Mouse (Mus musculus) midbrain, embryonic 11.5 days (tissue): ENCODE results near the gene Rell1. TPM values are rescaled to one million over a fixed set of nuclear protein-coding genes. Genes with fewer than 3 reads are reported as not detected.

Experiments
- ATAC-seq: fragments of 200-750 bp; cut with Nextera tagmentation; 2 replicates; pipeline ENCODE4 v1.8.0; 2017; ENCODE audit warnings: moderate TSS enrichment, moderate library complexity; ENCODE audit not compliant: low FRiP score
- DNase-seq: peaks from one replicate; pipeline ENCODE4 v3.0.0; 2015; ENCODE audit warnings: low spot score; ENCODE audit errors: missing footprints
- H3K27ac ChIP-seq: fragments of 300-500 bp; sonication (generic); 2 replicates; pipeline ENCODE4 v1.5.1; 2014; ENCODE audit warnings: low read depth, low read length
- H3K27me3 ChIP-seq: fragments of 300-500 bp; sonication (generic); 2 replicates; pipeline ENCODE4 v1.6.1; 2014; ENCODE audit warnings: mild to moderate bottlenecking, low read length, moderate library complexity, mixed read lengths; ENCODE audit not compliant: control insufficient read depth, insufficient read depth
- H3K36me3 ChIP-seq: fragments of 300-500 bp; sonication (generic); 2 replicates; pipeline ENCODE4 v1.6.1; 2014; ENCODE audit warnings: mild to moderate bottlenecking, low read length, moderate library complexity, mixed read lengths; ENCODE audit not compliant: control insufficient read depth, insufficient read depth
- H3K4me1 ChIP-seq: fragments of 300-500 bp; sonication (generic); 2 replicates; pipeline ENCODE4 v1.6.1; 2014; ENCODE audit warnings: low read length; ENCODE audit not compliant: control insufficient read depth, insufficient read depth
- H3K4me2 ChIP-seq: fragments of 300-500 bp; sonication (generic); 2 replicates; pipeline ENCODE4 v1.6.1; 2014; ENCODE audit warnings: mild to moderate bottlenecking, moderate library complexity
- H3K4me3 ChIP-seq: fragments of 300-500 bp; sonication (generic); 2 replicates; pipeline ENCODE4 v1.5.1; 2014; ENCODE audit warnings: low read depth, low read length
- H3K9ac ChIP-seq: fragments of 300-500 bp; sonication (generic); 2 replicates; pipeline ENCODE4 v1.6.1; 2014; ENCODE audit warnings: low read length
- H3K9me3 ChIP-seq: fragments of 300-500 bp; sonication (generic); 2 replicates; pipeline ENCODE4 v1.6.1; 2016; ENCODE audit warnings: low read length; ENCODE audit not compliant: control insufficient read depth
- WGBS: fragments of 180-500 bp; shearing (Covaris S2); extraction: QIAGEN DNeasy Blood & Tissue Kit; methylation state at CpG from one replicate; pipeline ENCODE4 v1.1.7; 2014; 5-methylcytosine and 5-hydroxymethylcytosine counted together
- polyA plus RNA-seq: library from polyadenylated mRNA; unstranded; fragments of >200 nt; fragmentation: Nextera tagmentation; extraction: Ambion mirVana; gene quantifications from 2 replicates; pipeline ENCODE4 v1.2.1, GENCODE M21; 2014

Gene Rell1
- polyA plus RNA-seq, 1 experiment from 2014 or later, result 8.4 TPM

DNA sequence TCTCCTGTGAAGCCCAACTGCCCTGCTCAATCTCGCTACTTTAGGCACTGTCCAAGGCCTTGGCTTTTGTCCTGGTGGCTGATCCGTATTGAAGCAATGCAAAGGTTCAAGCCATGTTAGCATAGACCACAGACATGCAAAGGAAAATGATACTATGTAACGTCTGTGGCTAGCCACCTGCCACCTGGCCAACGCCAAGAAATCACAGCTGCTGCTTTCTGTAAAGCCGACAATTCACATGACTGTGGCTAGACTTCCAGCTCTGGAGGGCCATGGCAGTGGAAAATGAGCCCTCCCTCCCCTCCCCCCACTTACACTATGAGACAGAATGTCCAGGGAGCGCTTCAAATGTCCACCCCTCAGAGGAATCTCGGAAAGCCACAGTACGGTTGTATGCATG is 11.1 kb downstream of the Rell1 start:
- H3K4me1 ChIP-seq, result no peaks in the 10 kb centered on the region
- no peak overlapping the region for H3K9ac ChIP-seq
- H3K4me2 ChIP-seq, result no peak overlapping the region
- no peak for DNase-seq
- H3K27ac ChIP-seq, result no peak overlapping the region
- H3K4me3 ChIP-seq, result no peak overlapping the region
- 90% methylated on average over 8 of the region's 8 CpGs for WGBS
- H3K36me3 ChIP-seq, result no peaks in the 10 kb centered on the region
- no peaks in the 10 kb centered on the region for H3K27me3 ChIP-seq
- no peaks in the 10 kb centered on the region for H3K9me3 ChIP-seq
- ATAC-seq, result no peak

DNA sequence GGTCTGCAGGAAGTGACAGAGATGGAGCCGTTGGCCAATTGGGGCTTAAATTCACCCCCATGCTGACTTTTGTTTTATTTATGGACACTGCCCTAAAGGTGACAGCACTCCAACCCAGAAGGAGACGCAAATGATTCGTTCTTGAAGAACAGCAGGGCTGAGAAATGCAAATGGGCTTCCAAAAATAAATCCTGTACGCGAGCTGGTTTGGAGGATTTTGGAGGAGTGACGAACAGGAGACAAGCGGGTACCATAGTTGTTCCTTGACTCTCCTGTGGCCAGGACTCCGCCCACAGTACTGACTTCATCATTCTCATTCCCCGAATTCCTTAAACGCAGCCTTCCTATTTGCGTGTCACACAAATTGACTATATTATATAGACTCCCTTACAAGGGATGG is 12.3 kb downstream of the Rell1 start:
- H3K9me3 ChIP-seq, result no peaks in the 10 kb centered on the region
- WGBS, result 92% methylated on average over 11 of the region's 11 CpGs
- ATAC-seq (no peak), DNase-seq (no peak)
- H3K27ac ChIP-seq, result no peak overlapping the region
- H3K36me3 ChIP-seq, result no peaks in the 10 kb centered on the region
- no peak overlapping the region for H3K4me2 ChIP-seq
- no peaks in the 10 kb centered on the region for H3K4me1 ChIP-seq
- H3K4me3 ChIP-seq, result no peak overlapping the region
- H3K9ac ChIP-seq, result no peak overlapping the region
- no peaks in the 10 kb centered on the region for H3K27me3 ChIP-seq

DNA sequence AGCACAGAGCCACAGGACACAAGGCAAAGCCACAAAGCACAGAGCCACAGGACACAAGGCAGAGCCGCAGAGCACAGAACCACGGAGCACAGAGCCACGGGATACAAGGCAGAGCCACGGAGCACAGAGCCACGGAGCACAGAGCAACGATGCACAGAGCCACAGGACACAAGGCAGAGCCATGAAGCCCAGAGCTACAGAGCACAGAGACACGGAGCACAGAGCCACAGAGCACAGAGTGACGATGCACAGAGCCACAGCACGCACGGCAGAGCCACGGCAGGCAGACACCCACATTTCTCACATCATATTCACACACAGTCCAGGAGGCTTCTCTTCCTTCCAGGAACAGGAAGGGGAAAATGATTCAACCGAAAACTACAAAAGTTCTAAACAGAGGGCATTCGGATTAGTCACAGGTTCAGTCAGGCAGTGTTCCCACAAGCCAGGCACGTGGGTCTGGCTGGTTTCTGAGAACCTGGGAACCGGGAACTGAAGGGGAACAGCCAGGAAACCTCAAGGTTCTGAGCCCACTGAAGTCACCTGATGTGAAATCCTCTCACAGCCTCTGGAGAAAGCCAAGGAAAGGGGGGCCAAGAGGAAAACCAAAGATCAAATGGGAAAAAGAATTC is 15.2 kb downstream of the Rell1 start:
- no peak for DNase-seq
- H3K9ac ChIP-seq, result no peak overlapping the region
- WGBS, result 92% methylated on average over 15 of the region's 15 CpGs
- ATAC-seq, result no peak
- no peak overlapping the region for H3K4me2 ChIP-seq
- H3K4me1 ChIP-seq, result peaks cover 5% of the 10 kb centered on the region; the same call in 1 of the 2 replicates
- H3K9me3 ChIP-seq, result no peaks in the 10 kb centered on the region
- H3K4me3 ChIP-seq, result no peak overlapping the region
- H3K27me3 ChIP-seq, result no peaks in the 10 kb centered on the region
- H3K36me3 ChIP-seq, result no peaks in the 10 kb centered on the region
- H3K27ac ChIP-seq, result no peak overlapping the region

DNA sequence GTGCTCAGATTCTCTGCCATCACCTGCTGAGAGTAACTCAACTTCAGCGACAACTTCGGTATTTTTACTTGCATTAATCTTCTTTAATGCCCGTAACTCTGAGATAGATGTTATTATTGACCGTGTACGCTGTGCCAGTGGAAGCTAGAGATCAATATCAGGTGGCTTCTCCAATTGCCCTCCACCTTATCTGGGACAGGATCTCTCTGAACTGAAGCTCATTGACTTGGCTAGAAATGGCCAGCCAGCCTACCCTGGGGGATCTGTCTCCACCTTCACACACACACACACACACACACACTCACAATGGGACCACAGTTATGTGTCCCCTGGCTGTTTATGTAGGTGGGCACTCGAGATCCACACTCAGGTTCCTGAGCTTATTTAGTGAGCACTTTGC is 16.7 kb downstream of the Rell1 start:
- 88% methylated on average over 6 of the region's 6 CpGs for WGBS
- H3K9ac ChIP-seq, result no peak overlapping the region
- H3K27ac ChIP-seq, result no peak overlapping the region
- no peaks in the 10 kb centered on the region for H3K36me3 ChIP-seq
- peaks cover 5% of the 10 kb centered on the region; the same call in 1 of the 2 replicates for H3K4me1 ChIP-seq
- ATAC-seq (no peak), DNase-seq (no peak)
- no peaks in the 10 kb centered on the region for H3K9me3 ChIP-seq
- no peak overlapping the region for H3K4me3 ChIP-seq
- H3K4me2 ChIP-seq, result no peak overlapping the region
- H3K27me3 ChIP-seq, result no peaks in the 10 kb centered on the region

GRCm38 (mm10) chr5:63951421-63951911 is 17.2 kb downstream of the Rell1 start:
- WGBS, result 88% methylated on average over 11 of the region's 11 CpGs
- no peak overlapping the region for H3K4me2 ChIP-seq
- H3K27ac ChIP-seq, result no peak overlapping the region
- no peaks in the 10 kb centered on the region for H3K36me3 ChIP-seq
- no peak overlapping the region for H3K9ac ChIP-seq
- H3K4me3 ChIP-seq, result no peak overlapping the region
- ATAC-seq, result no peak
- H3K9me3 ChIP-seq, result no peaks in the 10 kb centered on the region
- no peaks in the 10 kb centered on the region for H3K27me3 ChIP-seq
- H3K4me1 ChIP-seq, result peaks cover 5% of the 10 kb centered on the region; the same call in 1 of the 2 replicates
- DNase-seq, result no peak

DNA sequence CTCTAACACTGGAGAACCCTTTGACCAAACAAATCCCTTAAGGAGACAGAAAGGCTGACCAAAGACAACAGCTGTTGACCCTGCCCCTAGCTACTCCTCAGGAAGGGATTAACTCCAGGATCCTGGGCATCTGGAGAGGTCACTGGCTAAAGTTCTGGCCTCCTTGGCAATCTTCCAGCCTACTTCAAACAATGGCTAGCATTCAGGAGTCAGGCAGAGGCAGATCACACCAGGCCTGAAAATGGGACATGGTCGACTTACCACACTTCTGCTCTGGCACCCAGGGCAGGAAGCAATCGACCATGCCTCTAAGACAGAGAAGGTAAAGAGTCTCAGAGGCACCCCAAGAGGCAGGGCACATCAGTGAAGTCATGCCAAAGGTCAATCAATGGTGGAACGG is 19.5 kb downstream of the Rell1 start:
- Histone ChIP-seq H3K9me3 (no peaks in the 10 kb centered on the region), H3K27me3 (no peaks in the 10 kb centered on the region), H3K4me2 (no peak overlapping the region), H3K36me3 (no peaks in the 10 kb centered on the region), H3K4me1 (peaks cover 5% of the 10 kb centered on the region; the same call in 1 of the 2 replicates), H3K4me3 (no peak overlapping the region), H3K9ac (no peak overlapping the region), H3K27ac (no peak overlapping the region)
- DNase-seq (no peak), ATAC-seq (peak; percentile 34)
- WGBS, result 16% methylated on average over 3 of the region's 3 CpGs

DNA sequence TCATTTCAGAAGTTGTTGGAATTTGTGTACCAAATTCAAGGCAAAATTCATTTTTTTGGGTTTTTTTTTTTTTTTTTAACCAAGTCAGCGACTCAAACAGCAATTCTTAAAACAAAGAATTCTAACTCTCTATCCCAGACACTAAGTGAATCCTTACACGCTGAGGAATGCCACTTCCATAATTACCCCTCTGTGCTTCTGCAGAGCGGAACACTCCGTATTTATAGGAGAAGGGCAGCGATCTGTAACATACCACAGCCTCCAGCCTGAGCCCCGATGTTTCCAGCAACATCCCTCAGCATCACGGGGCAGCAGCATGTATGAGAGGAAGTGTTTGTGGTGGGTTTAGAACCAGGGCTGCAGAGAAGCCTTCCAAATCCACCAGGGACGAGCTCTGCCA is 21.2 kb downstream of the Rell1 start:
- Histone ChIP-seq H3K27ac (no peak overlapping the region), H3K9me3 (no peaks in the 10 kb centered on the region), H3K36me3 (no peaks in the 10 kb centered on the region), H3K4me1 (peaks cover 5% of the 10 kb centered on the region; the same call in 1 of the 2 replicates), H3K27me3 (no peaks in the 10 kb centered on the region), H3K4me3 (no peak overlapping the region), H3K4me2 (no peak overlapping the region), H3K9ac (no peak overlapping the region)
- ATAC-seq (no peak), DNase-seq (no peak)
- 67% methylated on average over 8 of the region's 8 CpGs for WGBS

DNA sequence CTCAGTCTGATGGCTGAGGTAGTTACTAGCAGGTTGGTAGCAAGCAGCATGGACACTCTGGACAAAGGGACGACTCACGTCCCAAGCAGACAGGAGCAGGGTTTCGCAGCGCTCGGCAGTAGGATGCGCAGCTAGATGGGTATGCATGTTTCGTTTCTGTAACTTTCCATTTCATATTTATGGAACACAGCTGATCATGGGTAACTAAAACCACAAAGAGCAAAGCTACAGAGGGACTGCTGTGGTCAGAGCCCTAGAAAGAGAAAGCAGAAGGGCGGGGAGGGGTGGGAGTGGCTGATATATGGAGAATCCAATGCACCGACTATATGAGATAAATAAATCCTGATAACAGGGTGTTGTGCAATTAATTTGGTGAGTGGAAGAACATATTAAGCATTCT is 25.4 kb downstream of the Rell1 start:
- Histone ChIP-seq H3K4me1 (no peaks in the 10 kb centered on the region), H3K36me3 (no peaks in the 10 kb centered on the region; the same call in 1 of the 2 replicates), H3K9ac (no peak overlapping the region), H3K27me3 (no peaks in the 10 kb centered on the region), H3K4me3 (no peak overlapping the region), H3K9me3 (no peaks in the 10 kb centered on the region), H3K27ac (no peak overlapping the region), H3K4me2 (no peak overlapping the region)
- DNase-seq (no peak), ATAC-seq (no peak)
- 97% methylated on average over 9 of the region's 9 CpGs for WGBS

DNA sequence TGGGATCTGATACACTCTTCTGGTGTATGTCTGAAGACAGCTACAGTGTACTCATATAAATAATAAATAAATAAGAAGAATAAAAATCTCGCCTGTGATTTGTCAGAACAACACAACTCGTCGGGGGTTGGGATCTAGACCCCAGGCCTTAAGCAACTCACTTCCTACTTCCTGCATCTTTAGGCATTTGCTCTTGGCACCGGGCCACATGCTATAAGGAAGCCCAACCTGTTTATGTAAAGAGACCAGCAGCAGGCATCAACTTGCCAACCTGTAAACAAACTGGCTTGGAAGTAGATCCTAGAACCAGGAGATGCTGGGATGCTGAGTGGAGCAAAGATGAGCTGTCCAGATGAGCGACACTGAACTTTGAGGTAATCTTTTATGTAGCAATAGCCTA is 26.8 kb downstream of the Rell1 start:
- H3K27ac ChIP-seq, result no peak overlapping the region
- ATAC-seq, result no peak
- H3K27me3 ChIP-seq, result no peaks in the 10 kb centered on the region
- H3K4me1 ChIP-seq, result no peaks in the 10 kb centered on the region
- 77% methylated on average over 5 of the region's 5 CpGs for WGBS
- no peak overlapping the region for H3K9ac ChIP-seq
- no peak overlapping the region for H3K4me3 ChIP-seq
- no peak overlapping the region for H3K4me2 ChIP-seq
- H3K9me3 ChIP-seq, result no peaks in the 10 kb centered on the region
- H3K36me3 ChIP-seq, result no peaks in the 10 kb centered on the region; the same call in 1 of the 2 replicates
- DNase-seq, result no peak
